Mouse (Mus musculus) small intestine, adult 2 months (tissue): ENCODE data around the gene Marf1.

Experiments
- CTCF ChIP-seq: fragments of 200-500 bp; IDR thresholded peaks from 2 replicates; pipeline ENCODE4 v1.5.1; 2012; ENCODE audit warnings: low read depth, mild to moderate bottlenecking, control low read depth, inconsistent platforms, low read length, moderate library complexity, mixed read lengths; ENCODE audit not compliant: insufficient replicate concordance, insufficient read length; ENCODE audit errors: extremely low read depth
- POLR2A ChIP-seq: fragments of 200-500 bp; IDR thresholded peaks from 2 replicates; pipeline ENCODE4 v1.6.1; 2012; ENCODE audit warnings: low read depth, mild to moderate bottlenecking, control low read depth, inconsistent platforms, low read length, moderate library complexity

- TF ChIP-seq POLR2A (no peak), CTCF (no peak)
Observed at GRCm38 (mm10) chr16:14105891-14106290, 57.3 kb downstream of the Marf1 start.
